In the genomic region with DNA sequence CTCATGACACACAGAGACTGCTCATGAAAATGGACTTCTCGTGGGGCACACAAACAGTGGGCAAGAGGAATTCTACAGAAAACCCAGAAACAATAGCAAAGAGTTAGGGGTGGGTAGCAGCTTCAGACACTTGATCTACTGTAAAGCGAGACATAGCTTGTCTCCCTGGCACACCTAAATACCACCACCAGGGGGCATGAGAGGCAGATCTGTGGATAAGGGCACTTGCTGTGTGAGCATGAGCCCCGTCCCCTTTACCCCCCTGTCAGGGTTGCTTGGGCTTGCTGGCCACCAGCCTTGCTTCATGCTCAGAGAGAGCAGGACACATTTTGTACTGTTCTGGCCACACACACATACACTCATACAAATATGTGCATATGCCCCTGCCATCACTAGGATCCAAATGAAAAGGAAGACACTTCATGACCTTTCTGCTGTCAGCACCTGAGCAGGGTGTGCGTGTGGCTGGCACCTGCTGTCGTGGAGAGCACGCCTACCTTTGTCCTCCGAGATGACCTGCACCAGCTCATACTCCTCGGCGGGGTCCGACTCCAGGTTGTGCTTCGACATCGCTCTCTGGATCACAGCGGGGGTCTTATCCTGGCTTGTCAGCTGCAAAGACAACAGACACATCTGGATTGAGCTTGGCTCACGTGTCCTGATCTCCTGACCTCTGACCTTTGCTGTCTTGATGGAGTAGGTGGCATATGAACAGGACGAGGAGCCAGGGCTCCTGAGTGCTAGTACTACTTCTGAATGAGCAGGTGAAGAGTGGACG, we compare ENCODE assay signal across 9 mouse cellular contexts.
DNase-seq lines count a peak whose midpoint lies in the region; ATAC-seq and TF ChIP-seq lines count a peak whose summit lies in the region.
"Had no signal": no experiment of that assay in that cellular context is flagged by ENCODE, and none has a peak within 500 bp of the region (broad histone marks: within the 10 kb centered on the region; RNA-seq: fewer than 3 reads in every experiment).

No protein-coding gene starts in this region.

- H3K4me2 ChIP-seq in forebrain, embryonic 14.5 days (ENCODE audit: low read length) = no peak overlapping the region
- H3K4me2 ChIP-seq: heart, embryonic 15.5 days had no signal

- TF ChIP-seq CTCF in bone marrow, adult 2 months (IDR thresholded peaks at IDR 0.05; ENCODE audit: control insufficient read depth, insufficient read depth, low read length) = peak; percentile 73

- 82% methylated on average over 16 of the region's 16 CpGs for WGBS in bone marrow, adult 2 months
- WGBS in forebrain, embryonic 14.5 days = 82% methylated on average over 16 of the region's 16 CpGs

- no peaks in the 10 kb centered on the region for H3K27me3 ChIP-seq in forebrain, embryonic 14.5 days (replicated peaks; ENCODE audit: control insufficient read depth, insufficient read depth, low read length)
- H3K27me3 ChIP-seq: heart, embryonic 15.5 days had no signal

- H3K9me3 ChIP-seq in forebrain, embryonic 14.5 days (replicated peaks; ENCODE audit: control insufficient read depth, low read length) = no peaks in the 10 kb centered on the region
- H3K9me3 ChIP-seq: heart, embryonic 15.5 days had no signal

- no peak overlapping the region for H3K4me3 ChIP-seq in bone marrow, adult 2 months (replicated peaks; ENCODE audit: control insufficient read depth, low read depth, low read length)
- H3K4me3 ChIP-seq in forebrain, embryonic 14.5 days (ENCODE audit: low read depth, low read length) = no peak overlapping the region
- H3K4me3 ChIP-seq: heart, embryonic 15.5 days had no signal

- no peak overlapping the region for H3K9ac ChIP-seq in forebrain, embryonic 14.5 days (ENCODE audit: low read length)
- H3K9ac ChIP-seq: heart, embryonic 15.5 days had no signal

- no peak for ATAC-seq in CD4-positive, CD25-positive, alpha-beta regulatory T cell, adult 4 months
- ATAC-seq in forebrain, embryonic 14.5 days = 0 out of 2 replicates have a peak, but pooled peaks have one; percentile 32

- no peak overlapping the region for H3K27ac ChIP-seq in bone marrow, adult 2 months (ENCODE audit: control insufficient read depth, insufficient read depth, low read depth, low read length, poor library complexity)
- H3K27ac ChIP-seq in forebrain, embryonic 14.5 days (ENCODE audit: low read depth, low read length) = no peak overlapping the region
- H3K27ac ChIP-seq: heart, embryonic 15.5 days had no signal

- no peaks in the 10 kb centered on the region for H3K4me1 ChIP-seq in bone marrow, adult 2 months (ENCODE audit: control insufficient read depth, insufficient read depth, low read length)
- no peaks in the 10 kb centered on the region for H3K4me1 ChIP-seq in forebrain, embryonic 14.5 days (ENCODE audit: control insufficient read depth, insufficient read depth, low read length)

- no peak for TF ChIP-seq POLR2A in bone marrow, adult 2 months (IDR thresholded peaks at IDR 0.05; ENCODE audit: borderline replicate concordance, control insufficient read depth, low read depth, low read length)

- H3K36me3 ChIP-seq in forebrain, embryonic 14.5 days (ENCODE audit: control insufficient read depth, insufficient read depth, low read length) = peaks cover 21% of the 10 kb centered on the region; the same call in 1 of the 2 replicates

- peak; percentile 57 for DNase-seq in CD4-positive, CD25-positive, alpha-beta regulatory T cell, adult 2 months (ENCODE audit: low read depth, low spot score)
- peak; percentile 16 for DNase-seq in 3134 (ENCODE audit: extremely low read depth, insufficient read length, low spot score)
- peak; percentile 71 for DNase-seq in forebrain, embryonic 14.5 days (ENCODE audit: low spot score)
- peak; percentile 77 for DNase-seq in kidney, adult 9 months
- peak; percentile 39 to 54 for DNase-seq in lung, adult 18-20 months
- DNase-seq in right cerebral cortex, postnatal 14 days = peak; percentile 67

Comparison
In these comparisons a context has a peak if more than half of its experiments do, and no peak if none do; other contexts are left out.
1. DNase-seq: peak in every context shown above with its lines; median percentile 77 in kidney, adult 9 months; 71 in forebrain, embryonic 14.5 days; 67 in right cerebral cortex, postnatal 14 days; 57 in CD4-positive, CD25-positive, alpha-beta regulatory T cell, adult 2 months; 46 in lung, adult 18-20 months; 16 in 3134.